Mouse (Mus musculus) midbrain, embryonic 12.5 days (tissue): ENCODE measurements around the gene Olfr1033. TPM values are rescaled to one million over a fixed set of nuclear protein-coding genes. Genes with fewer than 3 reads are reported as not detected.
"Not testable (repeated sequence)": the region's sequence is repeated elsewhere in the genome, so short reads cannot be mapped to it uniquely, and the experiment has no call there.

ENCODE experiments used
- ATAC-seq: fragments of 200-750 bp; cut with Nextera tagmentation; 2 replicates; pipeline ENCODE4 v1.8.0; 2017; ENCODE audit warnings: low read depth, moderate TSS enrichment, moderate library complexity; ENCODE audit not compliant: low FRiP score
- H3K27ac ChIP-seq: fragments of 300-500 bp; sonication (generic); replicated peaks from 2 replicates; pipeline ENCODE4 v1.5.1; 2016; ENCODE audit warnings: mild to moderate bottlenecking
- H3K27me3 ChIP-seq: fragments of 300-500 bp; sonication (generic); 2 replicates; pipeline ENCODE4 v1.6.1; 2016; ENCODE audit warnings: mild to moderate bottlenecking
- H3K36me3 ChIP-seq: fragments of 300-500 bp; sonication (generic); 2 replicates; pipeline ENCODE4 v1.6.1; 2016
- H3K4me1 ChIP-seq: fragments of 300-500 bp; sonication (generic); 2 replicates; pipeline ENCODE4 v1.6.1; 2016
- H3K4me2 ChIP-seq: fragments of 300-500 bp; sonication (generic); replicated peaks from 2 replicates; pipeline ENCODE4 v1.6.1; 2016; ENCODE audit warnings: mild to moderate bottlenecking, moderate library complexity
- H3K4me3 ChIP-seq: fragments of 300-500 bp; sonication (generic); 2 replicates; pipeline ENCODE4 v1.5.1; 2016; ENCODE audit warnings: mild to moderate bottlenecking
- H3K9ac ChIP-seq: fragments of 300-500 bp; sonication (generic); replicated peaks from 2 replicates; pipeline ENCODE4 v1.6.1; 2016; ENCODE audit warnings: mild to moderate bottlenecking, moderate library complexity
- H3K9me3 ChIP-seq: fragments of 300-500 bp; sonication (generic); 2 replicates; pipeline ENCODE4 v1.6.1; 2016; ENCODE audit warnings: mild to moderate bottlenecking
- WGBS: fragments of 180-500 bp; shearing (Covaris S2); methylation state at CpG from one replicate; pipeline ENCODE4 v1.1.7; 2016; 5-methylcytosine and 5-hydroxymethylcytosine counted together
- polyA plus RNA-seq: library from polyadenylated mRNA; unstranded; fragments of >200 nt; fragmentation: Nextera tagmentation; extraction: Ambion mirVana; gene quantifications from 2 replicates; pipeline ENCODE4 v1.2.1, GENCODE M21; 2016

Gene Olfr1033
- polyA plus RNA-seq: not detected in 2 replicates

- H3K36me3 ChIP-seq, H3K4me1 ChIP-seq, ATAC-seq, H3K27ac ChIP-seq, H3K9ac ChIP-seq, H3K9me3 ChIP-seq, H3K27me3 ChIP-seq: not testable (repeated sequence)
- Histone ChIP-seq H3K4me3 (peak within 1 kb of the TSS; percentile 33), H3K4me2 (peak within 1 kb of the TSS; percentile 47)
- WGBS: 9% methylated on average over 11 of the region's 11 CpGs
These were observed at the start of gene Olfr1033 for GRCm38 (mm10) chr2:86020406-86020805. Gene Olfr1033, plus strand, starts transcription at chr2:86020633.

GRCm38 (mm10) chr2:85973595-85973994, 46.8 kb upstream of the Olfr1033 start, which contains the start of gene Olfr1029:
Gene Olfr1029, plus strand, starts transcription at chr2:85973895.
- H3K27ac ChIP-seq: no peak within 1 kb of the TSS
- H3K9ac ChIP-seq: no peak within 1 kb of the TSS
- no peaks in the 10 kb centered on the region for H3K9me3 ChIP-seq
- no peaks in the 10 kb centered on the region for H3K4me1 ChIP-seq
- no peak within 1 kb of the TSS for H3K4me3 ChIP-seq
- H3K4me2 ChIP-seq: no peak within 1 kb of the TSS
- no peak for ATAC-seq
- WGBS: 93% methylated on average over 2 of the region's 2 CpGs
- H3K36me3 ChIP-seq: no peaks in the 10 kb centered on the region
- no peaks in the 10 kb centered on the region for H3K27me3 ChIP-seq

GRCm38 (mm10) chr2:85978976-85979375, 41.5 kb upstream of the Olfr1033 start, which contains the start of gene Olfr1030:
Gene Olfr1030, plus strand, starts transcription at chr2:85979276.
- Histone ChIP-seq H3K9me3 (no peaks in the 10 kb centered on the region), H3K4me2 (no peak within 1 kb of the TSS), H3K36me3 (no peaks in the 10 kb centered on the region), H3K4me3 (no peak within 1 kb of the TSS), H3K4me1 (no peaks in the 10 kb centered on the region), H3K27me3 (no peaks in the 10 kb centered on the region), H3K27ac (no peak within 1 kb of the TSS), H3K9ac (no peak within 1 kb of the TSS)
- ATAC-seq: no peak
- WGBS: 82% methylated on average over 1 of the region's 1 CpGs

GRCm38 (mm10) chr2:85990004-85990403, 30.4 kb upstream of the Olfr1033 start, which contains the start of gene Olfr1031:
Gene Olfr1031, plus strand, starts transcription at chr2:85990304.
- H3K4me1 ChIP-seq: no peaks in the 10 kb centered on the region
- H3K4me2 ChIP-seq: no peak within 1 kb of the TSS
- H3K27ac ChIP-seq: no peak within 1 kb of the TSS
- H3K9ac ChIP-seq: no peak within 1 kb of the TSS
- H3K4me3 ChIP-seq: no peak within 1 kb of the TSS
- 59% methylated on average over 3 of the region's 3 CpGs for WGBS
- no peaks in the 10 kb centered on the region for H3K27me3 ChIP-seq
- H3K9me3 ChIP-seq: no peaks in the 10 kb centered on the region
- no peaks in the 10 kb centered on the region for H3K36me3 ChIP-seq
- no peak for ATAC-seq

- Histone ChIP-seq H3K27me3 (no peaks in the 10 kb centered on the region), H3K9ac (no peak within 1 kb of the TSS), H3K36me3 (no peaks in the 10 kb centered on the region), H3K4me1 (no peaks in the 10 kb centered on the region), H3K4me2 (no peak within 1 kb of the TSS), H3K27ac (no peak within 1 kb of the TSS), H3K9me3 (no peaks in the 10 kb centered on the region), H3K4me3 (no peak within 1 kb of the TSS)
- ATAC-seq: no peak
- WGBS: 86% methylated on average over 7 of the region's 7 CpGs
These were observed 15.2 kb upstream of the Olfr1033 start, which contains the start of gene Olfr1032 for GRCm38 (mm10) chr2:86005240-86005639. Gene Olfr1032, plus strand, starts transcription at chr2:86005540.

GRCm38 (mm10) chr2:86021518-86021917, 1.1 kb downstream of the Olfr1033 start:
- 97% methylated on average over 6 of the region's 9 CpGs for WGBS

GRCm38 (mm10) chr2:86045561-86045960, 25.1 kb downstream of the Olfr1033 start, which contains the start of gene Olfr1034:
Gene Olfr1034, plus strand, starts transcription at chr2:86045861.
- Histone ChIP-seq H3K27ac (no peak within 1 kb of the TSS), H3K4me2 (no peak within 1 kb of the TSS), H3K4me3 (no peak within 1 kb of the TSS), H3K9me3 (no peaks in the 10 kb centered on the region), H3K9ac (no peak within 1 kb of the TSS), H3K27me3 (no peaks in the 10 kb centered on the region), H3K36me3 (no peaks in the 10 kb centered on the region), H3K4me1 (no peaks in the 10 kb centered on the region)
- no peak for ATAC-seq

More at GRCm38 (mm10) chr2:86021518-86021917, 1.1 kb downstream of the Olfr1033 start:
- H3K4me1 ChIP-seq, ATAC-seq, H3K27me3 ChIP-seq, H3K36me3 ChIP-seq, H3K4me2 ChIP-seq, H3K9ac ChIP-seq, H3K9me3 ChIP-seq, H3K27ac ChIP-seq, H3K4me3 ChIP-seq: not testable (repeated sequence)

- not testable (repeated sequence) for H3K4me3 ChIP-seq, H3K4me2 ChIP-seq, H3K9me3 ChIP-seq, H3K4me1 ChIP-seq, H3K9ac ChIP-seq, H3K27me3 ChIP-seq, H3K27ac ChIP-seq, H3K36me3 ChIP-seq
- 0 out of 2 replicates have a peak, but pooled peaks have one; percentile 58 for ATAC-seq
These were observed 30.3 kb downstream of the Olfr1033 start for GRCm38 (mm10) chr2:86050777-86051176.

- ATAC-seq, H3K36me3 ChIP-seq, H3K27ac ChIP-seq, H3K4me2 ChIP-seq, H3K9ac ChIP-seq, H3K27me3 ChIP-seq, H3K4me1 ChIP-seq, H3K4me3 ChIP-seq, H3K9me3 ChIP-seq: not testable (repeated sequence)
- 94% methylated on average over 2 of the region's 2 CpGs for WGBS
These were observed 43.3 kb downstream of the Olfr1033 start for GRCm38 (mm10) chr2:86063766-86064165.

GRCm38 (mm10) chr2:86070189-86070588, 49.8 kb downstream of the Olfr1033 start:
- H3K4me1 ChIP-seq: no peaks in the 10 kb centered on the region
- no peak overlapping the region for H3K27ac ChIP-seq
- no peak for ATAC-seq
- no peak overlapping the region for H3K4me3 ChIP-seq
- no peak overlapping the region for H3K9ac ChIP-seq
- no peak overlapping the region for H3K4me2 ChIP-seq
- no peaks in the 10 kb centered on the region for H3K27me3 ChIP-seq
- H3K36me3 ChIP-seq: no peaks in the 10 kb centered on the region
- 97% methylated on average over 8 of the region's 8 CpGs for WGBS
- no peaks in the 10 kb centered on the region for H3K9me3 ChIP-seq

GRCm38 (mm10) chr2:86073692-86074091, 53.3 kb downstream of the Olfr1033 start, which contains the start of gene Olfr1036:
Gene Olfr1036, plus strand, starts transcription at chr2:86073992.
- H3K27me3 ChIP-seq, H3K4me2 ChIP-seq, H3K9ac ChIP-seq, ATAC-seq, H3K4me1 ChIP-seq, H3K27ac ChIP-seq, H3K9me3 ChIP-seq, H3K4me3 ChIP-seq, H3K36me3 ChIP-seq: not testable (repeated sequence)

GRCm38 (mm10) chr2:86080478-86080877, 60.0 kb downstream of the Olfr1033 start:
- not testable (repeated sequence) for ATAC-seq, H3K27me3 ChIP-seq, H3K4me2 ChIP-seq, H3K9ac ChIP-seq, H3K9me3 ChIP-seq, H3K4me3 ChIP-seq, H3K4me1 ChIP-seq, H3K36me3 ChIP-seq, H3K27ac ChIP-seq
- 90% methylated on average over 1 of the region's 1 CpGs for WGBS

GRCm38 (mm10) chr2:86087285-86087684, 66.9 kb downstream of the Olfr1033 start, which contains the start of gene Olfr1037:
Gene Olfr1037, minus strand, starts transcription at chr2:86087385.
- no peak for ATAC-seq
- 90% methylated on average over 2 of the region's 2 CpGs for WGBS
- no peak within 1 kb of the TSS for H3K27ac ChIP-seq
- H3K9me3 ChIP-seq: no peaks in the 10 kb centered on the region
- H3K9ac ChIP-seq: no peak within 1 kb of the TSS
- no peak within 1 kb of the TSS for H3K4me3 ChIP-seq
- no peaks in the 10 kb centered on the region for H3K36me3 ChIP-seq
- no peaks in the 10 kb centered on the region for H3K27me3 ChIP-seq
- no peak within 1 kb of the TSS for H3K4me2 ChIP-seq
- H3K4me1 ChIP-seq: no peaks in the 10 kb centered on the region
